Mouse (Mus musculus) layer of hippocampus, postnatal 25 days (tissue): ENCODE results near the gene Klk9. TPM values are rescaled to one million over a fixed set of nuclear protein-coding genes. Genes with fewer than 3 reads are reported as not detected.

Experiments used
- DNase-seq, 2 experiments: peaks; one replicate each; pipeline ENCODE4 v3.0.0; 2022; ENCODE audit warnings: mixed read lengths in 2 of 2, low spot score in 1 of 2; ENCODE audit errors: extremely low spot score in 1 of 2
- total RNA-seq, 2 experiments: library from RNA; stranded (reverse); gene quantifications; 2 replicates each; pipeline ENCODE4 v1.2.3; 2021

The Klk9 gene
- total RNA-seq, 2 experiments from 2014 or later = 0.23 TPM; not detected in 1

DNA sequence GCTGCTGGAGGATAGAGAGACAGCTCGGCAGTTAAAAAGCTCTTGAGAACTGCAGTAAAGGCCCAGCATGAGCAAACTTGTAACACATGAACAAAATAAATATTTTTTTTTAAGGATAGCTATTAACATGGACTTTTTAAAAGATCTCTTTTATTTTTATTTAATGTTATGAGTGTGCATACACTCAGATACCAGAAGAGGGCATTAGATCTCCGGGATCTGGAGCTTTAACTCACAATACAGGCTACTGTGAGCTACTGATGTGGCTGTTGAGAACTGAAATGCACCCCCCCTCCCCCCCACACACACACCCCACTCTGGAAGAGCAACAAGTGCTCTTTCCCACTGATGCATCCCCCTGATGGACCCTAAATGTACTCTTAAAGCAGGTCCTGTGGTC, 2.4 kb upstream of the Klk9 start:
- no peak for DNase-seq

DNA sequence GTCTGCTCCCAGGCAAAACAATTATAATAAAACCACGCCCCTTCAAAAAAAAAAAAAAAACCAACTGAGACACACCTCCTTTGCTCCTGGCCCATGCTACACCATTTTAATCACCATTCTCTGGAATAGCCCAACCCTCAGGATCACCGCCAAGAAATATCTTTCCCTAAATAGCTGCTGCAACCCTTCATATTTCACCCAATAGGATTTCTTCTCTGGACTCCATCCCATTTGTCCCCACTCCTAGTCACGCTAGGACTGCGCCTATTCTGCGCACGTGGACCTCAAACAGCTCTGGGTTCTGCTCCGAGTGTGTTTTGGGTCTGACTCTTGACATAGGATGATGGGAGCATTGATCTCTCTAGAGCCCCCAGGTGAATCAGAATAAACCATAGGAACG, 4.7 kb downstream of the Klk9 start:
- no peak for DNase-seq

DNA sequence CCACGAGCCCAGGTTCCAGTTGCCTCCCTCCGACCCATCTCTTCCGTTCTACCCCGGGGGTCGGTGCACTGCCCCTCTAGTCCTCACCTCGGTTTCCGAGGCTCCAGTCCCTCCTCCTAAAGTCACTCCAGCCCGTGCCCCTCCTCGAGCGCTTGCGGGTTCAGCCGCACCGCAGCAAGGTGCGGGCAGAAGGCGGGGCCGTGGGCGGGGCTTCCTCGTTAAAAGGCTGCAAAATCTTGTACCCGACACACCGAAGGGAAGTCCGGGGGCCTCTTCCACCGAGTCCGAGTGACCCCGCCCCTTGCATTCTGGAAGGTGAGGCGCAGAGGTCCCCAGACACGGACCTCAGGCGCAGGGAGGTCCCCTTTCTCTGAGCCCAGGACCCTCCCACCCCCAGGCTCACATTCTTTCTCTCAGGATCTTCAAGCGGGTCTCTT, 5.7 kb downstream of the Klk9 start, which contains the start of gene Klk8:
Klk8 (plus strand) TSS at position 245 of the 437 bp plus-strand sequence.
- no peak for DNase-seq

DNA sequence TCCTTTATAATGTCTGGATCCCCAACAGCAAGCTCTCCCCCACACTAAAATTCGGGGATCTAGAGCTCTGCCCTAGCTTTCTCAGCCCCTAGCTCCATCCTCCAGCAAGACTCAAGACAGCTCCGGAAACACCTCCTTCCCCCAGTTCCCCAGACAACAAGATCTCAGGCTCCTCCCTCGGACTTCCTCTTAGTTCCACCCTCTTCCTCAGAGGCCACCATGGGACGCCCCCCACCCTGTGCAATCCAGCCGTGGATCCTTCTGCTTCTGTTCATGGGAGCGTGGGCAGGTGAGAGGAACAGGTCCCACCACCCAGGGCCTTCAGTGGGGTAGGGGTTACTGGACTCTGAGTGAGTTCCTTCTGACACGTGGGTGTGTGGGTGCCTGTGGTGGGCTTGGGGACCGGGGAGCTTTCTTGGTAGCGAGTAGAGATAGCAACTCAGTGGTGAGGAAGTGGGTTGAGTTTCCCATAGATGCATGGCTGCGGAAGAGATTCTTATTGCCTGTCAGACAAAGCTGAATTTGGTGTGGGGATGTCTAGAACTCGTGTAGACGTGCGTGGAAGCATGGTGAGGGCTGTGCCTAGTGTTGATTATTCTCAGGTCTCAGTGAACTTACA, 6.3 kb downstream of the Klk9 start:
- DNase-seq = no peak

GRCm38 (mm10) chr7:43799876-43800275, 8.2 kb downstream of the Klk9 start:
- DNase-seq = no peak

DNA sequence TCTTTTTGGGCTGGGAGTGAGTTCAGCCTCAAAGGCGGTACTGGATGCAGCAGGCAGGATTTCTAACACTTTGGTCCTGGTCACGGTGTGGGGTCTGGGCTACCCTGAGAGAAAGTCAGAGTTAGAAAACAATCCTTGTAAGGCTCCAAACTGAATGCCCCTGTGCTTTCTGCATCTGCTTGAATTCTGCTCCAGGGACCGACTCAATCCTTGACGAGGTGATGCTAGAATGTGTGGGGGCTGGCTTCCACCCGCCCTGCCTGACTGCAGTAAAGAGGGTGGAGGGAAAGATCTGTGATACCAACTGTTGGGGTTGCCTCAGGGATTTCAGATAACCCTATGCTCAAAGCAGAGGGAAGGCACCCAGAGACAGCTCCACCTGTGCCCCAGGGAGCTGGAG, 19.3 kb downstream of the Klk9 start, which contains the start of gene Klk7:
Klk7 (plus strand) TSS at position 301 of the 400 bp plus-strand sequence.
- DNase-seq = no peak

DNA sequence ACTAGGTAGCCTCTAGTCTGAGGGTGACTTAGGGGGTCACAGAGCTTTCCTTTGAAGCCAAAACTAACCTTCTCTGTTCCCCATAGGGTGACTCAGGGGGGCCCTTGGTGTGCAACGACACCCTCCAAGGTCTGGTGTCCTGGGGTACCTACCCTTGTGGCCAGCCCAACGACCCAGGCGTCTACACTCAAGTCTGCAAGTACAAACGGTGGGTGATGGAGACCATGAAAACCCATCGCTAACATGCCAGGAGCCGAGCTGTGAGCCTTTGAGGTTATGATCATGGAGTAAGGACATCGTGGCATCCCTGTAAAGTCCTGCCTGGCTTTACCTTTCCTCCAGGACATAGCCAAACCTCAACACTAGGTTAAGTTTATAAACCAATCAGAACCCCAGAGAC, 23.5 kb downstream of the Klk9 start:
- no peak for DNase-seq

DNA sequence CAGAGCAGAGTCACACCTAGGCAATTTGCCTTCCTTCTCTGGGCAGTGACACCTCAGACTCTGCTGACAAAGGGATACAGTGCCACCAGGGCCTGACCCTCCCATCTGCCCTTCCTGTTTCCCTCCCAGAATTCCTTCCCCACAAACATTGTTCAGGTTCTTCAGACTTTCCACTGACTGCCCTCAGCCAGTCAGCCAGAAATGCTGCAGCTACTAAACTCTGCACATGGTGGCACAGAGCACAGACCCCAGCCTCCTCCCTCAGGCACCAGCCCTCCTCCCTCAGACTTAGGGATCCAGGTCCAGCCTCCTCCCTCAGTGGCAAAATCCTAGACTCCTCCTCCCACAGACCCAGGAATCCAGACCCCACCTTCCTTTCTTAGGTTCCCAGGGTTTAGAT, 25.1 kb downstream of the Klk9 start:
- no peak for DNase-seq

- no peak for DNase-seq
Observed at GRCm38 (mm10) chr7:43821581-43821980, 29.9 kb downstream of the Klk9 start.

DNA sequence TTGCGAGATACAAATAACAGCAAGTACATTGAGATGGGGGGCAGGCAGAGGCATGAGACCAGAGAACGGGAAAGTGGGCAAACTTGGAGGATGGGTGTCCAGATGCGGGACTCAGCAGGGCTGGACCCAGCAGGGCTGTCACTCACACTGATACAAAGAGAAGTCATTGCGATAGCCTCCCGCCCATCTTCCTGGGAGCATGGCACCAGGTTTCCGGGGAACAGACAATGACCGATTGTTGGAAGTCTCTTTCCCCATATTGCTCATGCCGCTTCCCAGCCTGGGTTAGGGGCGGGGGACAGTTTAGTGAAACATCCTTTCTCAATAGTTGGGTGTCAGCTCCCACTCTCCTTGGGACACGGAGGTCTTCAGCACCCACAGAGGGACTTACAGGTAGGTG, 32.5 kb downstream of the Klk9 start, which contains the start of gene Klk6:
Klk6 (plus strand) TSS at position 301 of the 400 bp plus-strand sequence.
- no peak for DNase-seq

DNA sequence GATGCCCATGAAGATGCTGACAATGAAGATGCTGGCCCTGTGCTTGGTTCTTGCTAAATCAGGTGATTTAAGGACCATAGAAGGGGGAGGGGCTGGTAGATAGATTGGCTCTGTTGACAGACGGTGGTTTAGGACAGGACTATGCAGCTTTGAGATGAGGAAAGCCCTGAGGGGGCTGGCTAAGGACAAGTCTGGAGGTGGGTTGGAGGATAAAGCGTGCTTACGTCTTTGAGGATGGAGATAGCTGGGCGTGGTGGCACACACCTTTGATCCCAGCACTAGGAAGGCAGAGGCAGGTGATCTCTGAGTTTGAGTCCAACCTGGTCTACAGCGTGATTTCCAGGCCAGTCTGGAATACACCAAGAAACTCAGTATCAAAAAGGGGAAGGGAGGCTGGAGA, 34.4 kb downstream of the Klk9 start:
- no peak for DNase-seq

- DNase-seq = no peak
Observed at GRCm38 (mm10) chr7:43827706-43828105, 36.0 kb downstream of the Klk9 start.

- no peak for DNase-seq
Observed at GRCm38 (mm10) chr7:43829006-43829405, 37.3 kb downstream of the Klk9 start.

- no peak for DNase-seq
Observed at GRCm38 (mm10) chr7:43841701-43842100, 50.0 kb downstream of the Klk9 start, which contains the start of gene Klk5. Klk5 (plus strand) TSS chr7:43841971.

GRCm38 (mm10) chr7:43843801-43844200, 52.1 kb downstream of the Klk9 start:
- no peak for DNase-seq

Other genes starting within 250 kb of the Klk9 start
- 1 to 10 TPM; 3.2 to 5.7 TPM for gene Cd33, start 247.5 kb upstream of the Klk9 start, total RNA-seq
- 1 to 10 TPM; 5.2 to 6.1 TPM for gene Zfp658, start 229.6 kb upstream of the Klk9 start, total RNA-seq
- 10 to 100 TPM; 21.6 to 25.3 TPM for gene Zfp719, start 212.3 kb upstream of the Klk9 start, total RNA-seq
- gene Zfp819, start 184.7 kb upstream of the Klk9 start, total RNA-seq = under 1 TPM in 1 of 2 experiments, not detected in 1; 0.20 TPM
- gene Ceacam18, start 157.2 kb upstream of the Klk9 start, total RNA-seq = under 1 TPM in 1 of 2 experiments, not detected in 1; 0.12 TPM
- gene Siglece, start 131.7 kb upstream of the Klk9 start, total RNA-seq = under 1 TPM; 0.45 to 0.98 TPM
- gene Ctu1, start 119.9 kb upstream of the Klk9 start, total RNA-seq = 10 to 100 TPM in 1 of 2 experiments, 1 to 10 TPM in 1; 8.8 to 11.6 TPM
- not detected for gene Klk14, start 101.5 kb upstream of the Klk9 start, total RNA-seq
- gene Klk13, start 79.3 kb upstream of the Klk9 start, total RNA-seq = not detected
- not detected for gene Klk12, start 23.0 kb upstream of the Klk9 start, total RNA-seq
- gene Klk11, start 17.3 kb upstream of the Klk9 start, total RNA-seq = not detected
- gene Klk10, start 10.9 kb upstream of the Klk9 start, total RNA-seq = 1 to 10 TPM in 1 of 2 experiments, under 1 TPM in 1; 0.39 to 1.4 TPM
- 10 to 100 TPM; 25.8 to 26.0 TPM for gene Klk8, start 5.7 kb downstream of the Klk9 start, total RNA-seq
- under 1 TPM; 0.26 to 0.54 TPM for gene Klk7, start 19.4 kb downstream of the Klk9 start, total RNA-seq
- gene Klk6, start 32.6 kb downstream of the Klk9 start, total RNA-seq = not detected
- gene Klk5, start 50.1 kb downstream of the Klk9 start, total RNA-seq = not detected
- gene Klk4, start 89.3 kb downstream of the Klk9 start, total RNA-seq = not detected
- gene Klk15, start 141.8 kb downstream of the Klk9 start, total RNA-seq = not detected
- not detected for gene Klk1b8, start 158.8 kb downstream of the Klk9 start, total RNA-seq
- not detected for gene Klk1b1, start 174.9 kb downstream of the Klk9 start, total RNA-seq
- not detected for gene Klk1b9, start 184.2 kb downstream of the Klk9 start, total RNA-seq
- not detected for gene Klk1b11, start 204.0 kb downstream of the Klk9 start, total RNA-seq
- not detected for gene Klk1b26, start 220.3 kb downstream of the Klk9 start, total RNA-seq